Mouse (Mus musculus): ENCODE measurements around the gene Rela. TPM values are rescaled to one million over a fixed set of nuclear protein-coding genes. Genes with fewer than 3 reads are reported as not detected.
A peak's percentile ranks its signal among the peaks of the same experiment; 100 is the strongest.

Rela gene
- total and polyA plus RNA-seq, 2 experiments from 2014 or later = 22.9 to 26.3 TPM

- Histone ChIP-seq H3K9me3 (replicated peaks; ENCODE audit: control insufficient read depth, low read length) (no peaks in the 10 kb centered on the region), H3K4me2 (ENCODE audit: low read depth, low read length) (peak overlapping the region; percentile 95), H3K9ac (replicated peaks; ENCODE audit: low read depth, low read length) (peak overlapping the region; percentile 75), H3K27ac (ENCODE audit: low read depth) (peak overlapping the region; percentile 94; the same call in 1 of the 2 replicates), H3K4me1 (ENCODE audit: control insufficient read depth, insufficient read depth) (peaks cover 10% of the 10 kb centered on the region), H3K27me3 (ENCODE audit: control insufficient read depth, insufficient read depth, low read length) (no peaks in the 10 kb centered on the region), H3K4me3 (ENCODE audit: low read depth, low read length) (peak overlapping the region; percentile 82), H3K36me3 (replicated peaks; ENCODE audit: control insufficient read depth, insufficient read depth, low read length) (peaks cover 46% of the 10 kb centered on the region)
- ATAC-seq (ENCODE audit: insufficient read depth, low read depth) (no peak), DNase-seq (ENCODE audit: low spot score) (no peak)
- 17% methylated on average over 9 of the region's 9 CpGs for WGBS
- no peak for TF ChIP-seq EP300 (IDR thresholded peaks at IDR 0.05; ENCODE audit: low read depth)
- TF ChIP-seq CTCF (IDR thresholded peaks at IDR 0.05; ENCODE audit: low read depth) = no peak
Measured at GRCm38 (mm10) chr19:5687738-5688137, 50.5 kb downstream of the Rela start.

GRCm38 (mm10) chr19:5688200-5689087 is 51.2 kb downstream of the Rela start, which contains the start of the genes Map3k11 and Pcnx3:
Gene Map3k11 (plus strand): TSS chr19:5688742.
Gene Pcnx3 (minus strand): TSS chr19:5688908.
- WGBS = under 1% methylated on average over 69 of the region's 69 CpGs
- H3K27me3 ChIP-seq (ENCODE audit: control insufficient read depth, insufficient read depth, low read length) = no peaks in the 10 kb centered on the region
- peak within 1 kb of the TSS; percentile 82 for H3K4me3 ChIP-seq (ENCODE audit: low read depth, low read length)
- H3K36me3 ChIP-seq (replicated peaks; ENCODE audit: control insufficient read depth, insufficient read depth, low read length) = peaks cover 44% of the 10 kb centered on the region
- peak within 1 kb of the TSS; percentile 95 for H3K4me2 ChIP-seq (ENCODE audit: low read depth, low read length)
- ATAC-seq (ENCODE audit: insufficient read depth, low read depth) (peak; percentile 89), DNase-seq (ENCODE audit: low spot score) (peak; percentile 100)
- TF ChIP-seq EP300 (IDR thresholded peaks at IDR 0.05; ENCODE audit: low read depth) (no peak; the same call in 1 of the 2 replicates), CTCF (IDR thresholded peaks at IDR 0.05; ENCODE audit: low read depth) (no peak; the same call in 1 of the 2 replicates)
- H3K9me3 ChIP-seq (replicated peaks; ENCODE audit: control insufficient read depth, low read length) = no peaks in the 10 kb centered on the region
- peaks cover 13% of the 10 kb centered on the region for H3K4me1 ChIP-seq (ENCODE audit: control insufficient read depth, insufficient read depth)
- H3K27ac ChIP-seq (ENCODE audit: low read depth) = peak within 1 kb of the TSS; percentile 94
- H3K9ac ChIP-seq (replicated peaks; ENCODE audit: low read depth, low read length) = peak within 1 kb of the TSS; percentile 77

GRCm38 (mm10) chr19:5689088-5689428 is 51.8 kb downstream of the Rela start:
- H3K4me3 ChIP-seq (ENCODE audit: low read depth, low read length) = peak overlapping the region; percentile 82
- peaks cover 44% of the 10 kb centered on the region for H3K36me3 ChIP-seq (replicated peaks; ENCODE audit: control insufficient read depth, insufficient read depth, low read length)
- peak overlapping the region; percentile 95 for H3K4me2 ChIP-seq (ENCODE audit: low read depth, low read length)
- ATAC-seq (ENCODE audit: insufficient read depth, low read depth) (no peak), DNase-seq (ENCODE audit: low spot score) (no peak)
- TF ChIP-seq CTCF (IDR thresholded peaks at IDR 0.05; ENCODE audit: low read depth) (no peak), EP300 (IDR thresholded peaks at IDR 0.05; ENCODE audit: low read depth) (no peak)
- peaks cover 18% of the 10 kb centered on the region for H3K4me1 ChIP-seq (ENCODE audit: control insufficient read depth, insufficient read depth)
- H3K27me3 ChIP-seq (ENCODE audit: control insufficient read depth, insufficient read depth, low read length) = no peaks in the 10 kb centered on the region
- under 1% methylated on average over 7 of the region's 7 CpGs for WGBS
- no peaks in the 10 kb centered on the region for H3K9me3 ChIP-seq (replicated peaks; ENCODE audit: control insufficient read depth, low read length)
- H3K9ac ChIP-seq (replicated peaks; ENCODE audit: low read depth, low read length) = peak overlapping the region; percentile 77
- H3K27ac ChIP-seq (ENCODE audit: low read depth) = peak overlapping the region; percentile 94

- Histone ChIP-seq H3K36me3 (replicated peaks; ENCODE audit: control insufficient read depth, insufficient read depth, low read length) (peaks cover 44% of the 10 kb centered on the region), H3K4me1 (ENCODE audit: control insufficient read depth, insufficient read depth) (peaks cover 18% of the 10 kb centered on the region), H3K27me3 (ENCODE audit: control insufficient read depth, insufficient read depth, low read length) (no peaks in the 10 kb centered on the region), H3K27ac (ENCODE audit: low read depth) (peak overlapping the region; percentile 94), H3K9me3 (replicated peaks; ENCODE audit: control insufficient read depth, low read length) (no peaks in the 10 kb centered on the region), H3K4me3 (ENCODE audit: low read depth, low read length) (peak overlapping the region; percentile 82), H3K9ac (replicated peaks; ENCODE audit: low read depth, low read length) (peak overlapping the region; percentile 77), H3K4me2 (ENCODE audit: low read depth, low read length) (peak overlapping the region; percentile 95)
- peak; percentile 94 for DNase-seq (ENCODE audit: low spot score)
- TF ChIP-seq CTCF (IDR thresholded peaks at IDR 0.05; ENCODE audit: low read depth) (peak; percentile 6; the same call in 1 of the 2 replicates), EP300 (IDR thresholded peaks at IDR 0.05; ENCODE audit: low read depth) (0 out of 2 replicates have a peak, but pooled peaks have one; percentile 49)
- WGBS = 4% methylated on average over 42 of the region's 42 CpGs
- ATAC-seq (ENCODE audit: insufficient read depth, low read depth) = peak; percentile 60
Measured at GRCm38 (mm10) chr19:5689565-5690342, 52.5 kb downstream of the Rela start.

GRCm38 (mm10) chr19:5690343-5690735 is 53.1 kb downstream of the Rela start:
- Histone ChIP-seq H3K36me3 (replicated peaks; ENCODE audit: control insufficient read depth, insufficient read depth, low read length) (peaks cover 44% of the 10 kb centered on the region), H3K9me3 (replicated peaks; ENCODE audit: control insufficient read depth, low read length) (no peaks in the 10 kb centered on the region), H3K4me3 (ENCODE audit: low read depth, low read length) (peak overlapping the region; percentile 82), H3K27me3 (ENCODE audit: control insufficient read depth, insufficient read depth, low read length) (no peaks in the 10 kb centered on the region), H3K9ac (replicated peaks; ENCODE audit: low read depth, low read length) (peak overlapping the region; percentile 77), H3K4me1 (ENCODE audit: control insufficient read depth, insufficient read depth) (peaks cover 18% of the 10 kb centered on the region), H3K27ac (ENCODE audit: low read depth) (peak overlapping the region; percentile 94), H3K4me2 (ENCODE audit: low read depth, low read length) (peak overlapping the region; percentile 95)
- no peak for ATAC-seq (ENCODE audit: insufficient read depth, low read depth)
- WGBS = 36% methylated on average over 15 of the region's 15 CpGs
- DNase-seq (ENCODE audit: low spot score) = no peak
- no peak for TF ChIP-seq CTCF (IDR thresholded peaks at IDR 0.05; ENCODE audit: low read depth)

All from heart, postnatal 0 days (tissue).